ENCODE assay signal across 19 mouse cellular contexts in genomic region chr17:12513107-12513923, GRCm38 (mm10). TPM values are rescaled to one million over a fixed set of nuclear protein-coding genes. Genes with fewer than 3 reads are reported as not detected.
A peak's percentile ranks its signal among the peaks of the same experiment; 100 is the strongest.
DNase-seq lines count a peak whose midpoint lies in the region; ATAC-seq and TF ChIP-seq lines count a peak whose summit lies in the region.
"Had no signal": no experiment of that assay in that cellular context is flagged by ENCODE, and none has a peak within 500 bp of the region (broad histone marks: within the 10 kb centered on the region; RNA-seq: fewer than 3 reads in every experiment).

No protein-coding gene starts in this region.

- no peaks in the 10 kb centered on the region for H3K4me1 ChIP-seq in forebrain, postnatal 0 days (ENCODE audit: insufficient read depth)
- no peaks in the 10 kb centered on the region for H3K4me1 ChIP-seq in forebrain, embryonic 14.5 days (ENCODE audit: control insufficient read depth, insufficient read depth, low read length)
- no peaks in the 10 kb centered on the region for H3K4me1 ChIP-seq in liver, postnatal 0 days (ENCODE audit: insufficient read depth)
- H3K4me1 ChIP-seq: embryonic facial prominence, embryonic 13.5 days; forebrain, embryonic 15.5 days; hindbrain, embryonic 13.5 days; midbrain, embryonic 13.5 days; neural tube, embryonic 12.5 days had no signal

- no peaks in the 10 kb centered on the region for H3K9me3 ChIP-seq in forebrain, postnatal 0 days (ENCODE audit: low read length)
- H3K9me3 ChIP-seq in forebrain, embryonic 14.5 days (replicated peaks; ENCODE audit: control insufficient read depth, low read length) = no peaks in the 10 kb centered on the region
- H3K9me3 ChIP-seq in liver, postnatal 0 days (ENCODE audit: low read length) = no peaks in the 10 kb centered on the region
- H3K9me3 ChIP-seq: embryonic facial prominence, embryonic 13.5 days; forebrain, embryonic 15.5 days; hindbrain, embryonic 13.5 days; midbrain, embryonic 13.5 days; neural tube, embryonic 12.5 days had no signal

- no peak overlapping the region for H3K4me2 ChIP-seq in forebrain, postnatal 0 days (ENCODE audit: low read depth)
- no peak overlapping the region for H3K4me2 ChIP-seq in forebrain, embryonic 14.5 days (ENCODE audit: low read length)
- H3K4me2 ChIP-seq in liver, postnatal 0 days (ENCODE audit: low read depth, low read length) = no peak overlapping the region
- H3K4me2 ChIP-seq: embryonic facial prominence, embryonic 13.5 days; forebrain, embryonic 15.5 days; heart, embryonic 11.5 days; hindbrain, embryonic 13.5 days; midbrain, embryonic 13.5 days; neural tube, embryonic 12.5 days had no signal

- no peak overlapping the region for H3K9ac ChIP-seq in forebrain, postnatal 0 days
- no peak overlapping the region for H3K9ac ChIP-seq in forebrain, embryonic 14.5 days (ENCODE audit: low read length)
- H3K9ac ChIP-seq in liver, postnatal 0 days (replicated peaks) = no peak overlapping the region
- H3K9ac ChIP-seq: embryonic facial prominence, embryonic 13.5 days; forebrain, embryonic 15.5 days; hindbrain, embryonic 13.5 days; midbrain, embryonic 13.5 days; neural tube, embryonic 12.5 days had no signal

- peak; percentile 24 for DNase-seq in forebrain, postnatal 0 days
- no peak for DNase-seq in forebrain, embryonic 14.5 days (ENCODE audit: low spot score)
- peak; percentile 95 for DNase-seq in 416B (ENCODE audit: low read depth)
- no peak for DNase-seq in liver, postnatal 0 days
- no peak for DNase-seq in lung, postnatal 4 days
- no peak for DNase-seq in right cerebral cortex, adult 2 months (ENCODE audit: low spot score in 2 of 2)
- no peak for DNase-seq in retina, postnatal 1 day
- DNase-seq: cerebellum, adult 8-10 months; gastrocnemius, postnatal 36 days; heart, postnatal 14 days; lung, adult 2 months; right cerebral cortex, postnatal 25 days had no signal

- ATAC-seq in forebrain, postnatal 0 days = peak; percentile 40; the same call in 1 of the 2 replicates
- no peak for ATAC-seq in forebrain, embryonic 14.5 days
- peak; percentile 80 to 84 for ATAC-seq in hematopoietic stem cell, adult 5-6 weeks (replicated peaks in 1 of 2; ENCODE audit: insufficient read depth in 1 of 2, low FRiP score in 2 of 2, low TSS enrichment in 1 of 2, low read depth in 1 of 2, poor library complexity in 2 of 2, severe bottlenecking in 2 of 2)
- peak; percentile 45; the same call in 1 of the 2 replicates for ATAC-seq in liver, postnatal 0 days
- ATAC-seq: forebrain, embryonic 15.5 days; midbrain, embryonic 13.5 days had no signal

- H3K36me3 ChIP-seq in forebrain, postnatal 0 days (ENCODE audit: insufficient read depth) = no peaks in the 10 kb centered on the region
- no peaks in the 10 kb centered on the region for H3K36me3 ChIP-seq in forebrain, embryonic 14.5 days (ENCODE audit: control insufficient read depth, insufficient read depth, low read length)
- H3K36me3 ChIP-seq in liver, postnatal 0 days (replicated peaks; ENCODE audit: insufficient read depth, low read length) = no peaks in the 10 kb centered on the region
- H3K36me3 ChIP-seq: embryonic facial prominence, embryonic 13.5 days; forebrain, embryonic 15.5 days; hindbrain, embryonic 13.5 days; midbrain, embryonic 13.5 days; neural tube, embryonic 12.5 days had no signal

- H3K27me3 ChIP-seq in forebrain, postnatal 0 days (ENCODE audit: insufficient read depth, low read length) = peaks cover 9% of the 10 kb centered on the region; the same call in 1 of the 2 replicates
- H3K27me3 ChIP-seq in forebrain, embryonic 14.5 days (replicated peaks; ENCODE audit: control insufficient read depth, insufficient read depth, low read length) = 0 out of 2 replicates have a peak, but pooled peaks cover 8% of the 10 kb centered on the region
- peaks cover 6% of the 10 kb centered on the region for H3K27me3 ChIP-seq in liver, postnatal 0 days (ENCODE audit: insufficient read depth, low read length)

- no peak overlapping the region for H3K4me3 ChIP-seq in forebrain, postnatal 0 days (ENCODE audit: low read depth, low read length)
- H3K4me3 ChIP-seq in forebrain, embryonic 14.5 days (ENCODE audit: low read depth, low read length) = no peak overlapping the region
- H3K4me3 ChIP-seq in liver, postnatal 0 days (ENCODE audit: low read depth, low read length) = no peak overlapping the region
- H3K4me3 ChIP-seq: embryonic facial prominence, embryonic 13.5 days; forebrain, embryonic 15.5 days; hindbrain, embryonic 13.5 days; midbrain, embryonic 13.5 days; neural tube, embryonic 12.5 days had no signal

- TF ChIP-seq CTCF in forebrain, postnatal 0 days (IDR thresholded peaks at IDR 0.05; ENCODE audit: low read depth) = no peak
- no peak for TF ChIP-seq CTCF in liver, postnatal 0 days (IDR thresholded peaks at IDR 0.05; ENCODE audit: low read depth)

- WGBS in forebrain, postnatal 0 days = 77% methylated on average over 9 of the region's 9 CpGs
- WGBS in forebrain, embryonic 14.5 days = 87% methylated on average over 9 of the region's 9 CpGs
- 41% methylated on average over 9 of the region's 9 CpGs for WGBS in liver, postnatal 0 days (ENCODE audit: insufficient replicate concordance)

- TF ChIP-seq EP300 in liver, postnatal 0 days (IDR thresholded peaks at IDR 0.05; ENCODE audit: low read depth) = peak; percentile 43; the same call in 1 of the 2 replicates

- H3K27ac ChIP-seq in forebrain, postnatal 0 days (ENCODE audit: low read depth, low read length) = no peak overlapping the region
- no peak overlapping the region for H3K27ac ChIP-seq in forebrain, embryonic 14.5 days (ENCODE audit: low read depth, low read length)
- H3K27ac ChIP-seq in liver, postnatal 0 days (ENCODE audit: low read depth) = no peak overlapping the region
- H3K27ac ChIP-seq: embryonic facial prominence, embryonic 13.5 days; forebrain, embryonic 15.5 days; hindbrain, embryonic 13.5 days; midbrain, embryonic 13.5 days; neural tube, embryonic 12.5 days had no signal

RNA-seq across cellular contexts. Expression of gene Slc22a3, which starts 5.8 kb away (rescaled TPM):
- total RNA-seq in forebrain, postnatal 0 days (2014; rRNA removed) = 1.5 and 2.5 TPM in 2 replicates
- 1.3 and 2.1 TPM in 2 replicates for polyA plus RNA-seq in forebrain, postnatal 0 days (2015; fragmentation: Nextera tagmentation; extraction: Ambion mirVana)
- polyA plus RNA-seq in forebrain, embryonic 14.5 days (2014; fragmentation: Nextera tagmentation; extraction: Ambion mirVana) = 0.11 and 0.49 TPM in 2 replicates
- total RNA-seq in hematopoietic stem cell, adult 5-6 weeks (2017) = 24.3 and 24.8 TPM in 2 replicates
- 0.65 TPM in 2 replicates for polyA plus RNA-seq in liver, postnatal 0 days (2015; fragmentation: Nextera tagmentation; extraction: Ambion mirVana)

Comparison
In these comparisons a context has a peak if more than half of its experiments do, and no peak if none do; other contexts are left out.
1. DNase-seq: peak in forebrain, postnatal 0 days (single experiment) and 416B (single experiment); none in forebrain, embryonic 14.5 days (single experiment), liver, postnatal 0 days (single experiment), lung, postnatal 4 days (0 of 2), right cerebral cortex, adult 2 months (0 of 2) and retina, postnatal 1 day (single experiment).